ENCODE assay signal across 11 mouse cellular contexts in the genomic region with DNA sequence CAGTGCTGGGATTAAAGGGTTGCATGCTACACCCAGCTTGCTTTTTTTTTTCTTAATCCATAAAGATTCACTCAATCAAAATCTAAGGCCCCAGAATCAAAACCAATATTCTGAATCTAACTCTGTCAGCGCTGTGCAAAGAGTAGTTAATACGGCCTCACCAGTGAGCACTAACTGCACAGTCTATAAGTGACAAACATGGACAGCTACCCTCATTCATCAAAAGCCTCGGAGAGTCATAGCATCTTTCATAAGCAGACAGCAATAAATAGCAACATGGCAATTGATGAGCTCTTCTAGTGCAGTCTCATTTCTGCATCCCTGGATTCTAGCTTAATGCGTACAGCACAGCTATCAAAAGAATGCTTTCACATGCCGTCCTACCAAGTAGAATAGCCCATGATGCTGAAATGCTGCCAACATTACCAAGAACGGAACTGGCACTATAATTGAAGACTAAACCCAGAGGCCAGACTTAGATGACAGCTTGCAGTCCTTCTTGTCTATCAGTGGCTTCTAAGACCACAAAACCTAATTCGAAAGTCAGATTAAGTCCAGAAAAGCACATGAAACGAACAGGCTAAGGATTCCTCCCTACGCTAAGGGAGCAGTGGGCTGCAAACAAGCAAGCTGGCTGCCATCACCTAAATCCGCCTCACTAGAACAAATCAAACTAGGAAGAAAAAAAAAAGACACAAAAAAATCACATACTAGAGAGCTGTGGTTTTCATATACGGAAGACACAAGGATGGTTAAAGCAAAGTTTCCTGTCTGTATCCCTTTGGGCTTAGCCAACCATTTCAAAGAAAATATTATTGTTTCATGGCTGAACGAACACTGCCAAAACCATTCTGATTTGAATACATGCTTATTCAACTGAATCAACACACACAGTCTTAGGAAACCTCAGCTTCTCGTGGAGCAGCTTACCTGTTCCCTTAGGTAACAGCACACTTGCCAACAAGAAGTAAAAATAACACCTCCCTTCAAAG. TPM values are rescaled to one million over a fixed set of nuclear protein-coding genes. Genes with fewer than 3 reads are reported as not detected.
A peak's percentile ranks its signal among the peaks of the same experiment; 100 is the strongest.
DNase-seq lines count a peak whose midpoint lies in the region; ATAC-seq and TF ChIP-seq lines count a peak whose summit lies in the region.
"Had no signal": no experiment of that assay in that cellular context is flagged by ENCODE, and none has a peak within 500 bp of the region (broad histone marks: within the 10 kb centered on the region; RNA-seq: fewer than 3 reads in every experiment).

No protein-coding gene starts in this region.

- DNase-seq in heart, adult 9 months (ENCODE audit: low spot score in 2 of 2): peak; percentile 6 to 22
- no peak for DNase-seq in heart, adult 2 months
- DNase-seq in neural tube, embryonic 10.5 days (ENCODE audit: extremely low spot score, low spot score): no peak
- no peak for DNase-seq in right cerebral cortex, postnatal 36 days (ENCODE audit: low spot score in 2 of 2)
- DNase-seq in spleen, adult 12 weeks (ENCODE audit: low spot score): no peak
- DNase-seq: lung, embryonic 14.5 days had no signal

- no peak overlapping the region for H3K4me3 ChIP-seq in heart, adult 2 months
- no peak overlapping the region for H3K4me3 ChIP-seq in neural tube, embryonic 13.5 days
- 0 out of 2 replicates have a peak overlapping the region, but pooled peaks have one; percentile 17 for H3K4me3 ChIP-seq in cortical plate, adult 2 months (ENCODE audit: insufficient read depth, low read length)
- H3K4me3 ChIP-seq in neural tube, embryonic 15.5 days (replicated peaks): no peak overlapping the region

- H3K9ac ChIP-seq in heart, adult 2 months (ENCODE audit: low read depth, low read length): no peak overlapping the region
- H3K9ac ChIP-seq in neural tube, embryonic 13.5 days: 0 out of 2 replicates have a peak overlapping the region, but pooled peaks have one; percentile 1
- no peak overlapping the region for H3K9ac ChIP-seq in neural tube, embryonic 15.5 days (replicated peaks)
- H3K9ac ChIP-seq: lung, embryonic 14.5 days had no signal

- no peaks in the 10 kb centered on the region for H3K9me3 ChIP-seq in neural tube, embryonic 13.5 days
- H3K9me3 ChIP-seq in neural tube, embryonic 15.5 days (replicated peaks): no peaks in the 10 kb centered on the region

- no peaks in the 10 kb centered on the region; the same call in 1 of the 2 replicates for H3K36me3 ChIP-seq in heart, adult 2 months (ENCODE audit: control insufficient read depth, insufficient read depth, low read length)
- no peaks in the 10 kb centered on the region for H3K36me3 ChIP-seq in neural tube, embryonic 13.5 days
- no peaks in the 10 kb centered on the region for H3K36me3 ChIP-seq in neural tube, embryonic 15.5 days

- 64% methylated on average over 13 of the region's 13 CpGs for WGBS in heart, adult 2 months
- whole genome bisulfite sequencing in neural tube, embryonic 13.5 days: 47% methylated on average over 13 of the region's 13 CpGs
- WGBS in neural tube, embryonic 15.5 days: 40% methylated on average over 13 of the region's 13 CpGs

- H3K4me1 ChIP-seq in heart, adult 2 months (ENCODE audit: control insufficient read depth, insufficient read depth, low read length): no peaks in the 10 kb centered on the region
- H3K4me1 ChIP-seq in neural tube, embryonic 13.5 days (replicated peaks): peaks cover 45% of the 10 kb centered on the region
- peaks cover 5% of the 10 kb centered on the region; the same call in 1 of the 2 replicates for H3K4me1 ChIP-seq in cortical plate, adult 2 months (ENCODE audit: control insufficient read depth, insufficient read depth, low read length)
- H3K4me1 ChIP-seq in neural tube, embryonic 15.5 days: peaks cover 21% of the 10 kb centered on the region

- H3K27me3 ChIP-seq in heart, adult 2 months (ENCODE audit: control insufficient read depth, insufficient read depth, low read length): no peaks in the 10 kb centered on the region
- no peaks in the 10 kb centered on the region for H3K27me3 ChIP-seq in neural tube, embryonic 13.5 days
- H3K27me3 ChIP-seq in neural tube, embryonic 15.5 days (replicated peaks): no peaks in the 10 kb centered on the region

- ATAC-seq in neural tube, embryonic 13.5 days (ENCODE audit: low read depth): no peak
- ATAC-seq in neural tube, embryonic 15.5 days (ENCODE audit: low FRiP score): peak; percentile 28; the same call in 1 of the 2 replicates

- TF ChIP-seq POLR2A in heart, adult 2 months (IDR thresholded peaks at IDR 0.05; ENCODE audit: insufficient read depth, low read depth, low read length): no peak
- no peak for TF ChIP-seq POLR2A in cortical plate, adult 2 months (IDR thresholded peaks at IDR 0.05; ENCODE audit: extremely low read depth, insufficient read depth, low read length)

- peak overlapping the region; percentile 21; the same call in 1 of the 2 replicates for H3K4me2 ChIP-seq in neural tube, embryonic 13.5 days
- peak overlapping the region; percentile 30 for H3K4me2 ChIP-seq in neural tube, embryonic 15.5 days
- H3K4me2 ChIP-seq: lung, embryonic 14.5 days had no signal

- TF ChIP-seq EP300 in heart, adult 2 months (IDR thresholded peaks at IDR 0.05; ENCODE audit: insufficient read depth, low read depth, low read length): no peak

- no peak for TF ChIP-seq CTCF in heart, adult 2 months (IDR thresholded peaks at IDR 0.05)
- no peak for TF ChIP-seq CTCF in cortical plate, adult 2 months (IDR thresholded peaks at IDR 0.05; ENCODE audit: extremely low read depth, insufficient read depth, low read length)

- no peak overlapping the region for H3K27ac ChIP-seq in heart, adult 2 months
- H3K27ac ChIP-seq in neural tube, embryonic 13.5 days (replicated peaks): peak overlapping the region; percentile 49
- H3K27ac ChIP-seq in cortical plate, adult 2 months (ENCODE audit: insufficient read depth, low read length): no peak overlapping the region
- peak overlapping the region; percentile 10; the same call in 1 of the 2 replicates for H3K27ac ChIP-seq in neural tube, embryonic 15.5 days (replicated peaks)

- H3K79me2 ChIP-seq in heart, adult 2 months (replicated peaks; ENCODE audit: control insufficient read depth, insufficient read depth, low read length): no peaks in the 10 kb centered on the region

- intact Hi-C loops in heart, adult 2 months (cut with DNase I): no loop called here

RNA-seq across cellular contexts. Expression of a gene that starts 26.0 kb away (rescaled TPM):
- total RNA-seq in heart, adult 2 months (2021): not detected
- not detected in 2 replicates for polyA plus RNA-seq in heart, adult 2 months (2012; rRNA removed)
- 0.07 TPM in 1 of 2 replicates, not detected in the other for polyA plus RNA-seq in neural tube, embryonic 13.5 days (2015; fragmentation: Nextera tagmentation; extraction: Ambion mirVana)
- polyA plus RNA-seq in cortical plate, adult 2 months (2012; rRNA removed): not detected in 2 replicates
- polyA plus RNA-seq in neural tube, embryonic 15.5 days (2015; fragmentation: Nextera tagmentation; extraction: Ambion mirVana): 13.1 TPM in 1 of 2 replicates, not detected in the other
- total RNA-seq: layer of hippocampus, postnatal 14 days had no signal
- polyA plus RNA-seq: frontal cortex, adult 2 months; lung, embryonic 14.5 days had no signal

RNA-seq across cellular contexts. Expression of a gene that starts 50.8 kb away (rescaled TPM):
- under 1 TPM in 1 of 2 experiments, not detected in 1; 0.05 TPM for total RNA-seq in heart, adult 2 months (2021)
- polyA plus RNA-seq in heart, adult 2 months (2012; rRNA removed): 0.02 and 0.03 TPM in 2 replicates
- 0.04 TPM in 2 replicates for polyA plus RNA-seq in neural tube, embryonic 13.5 days (2015; fragmentation: Nextera tagmentation; extraction: Ambion mirVana)
- 0.04 and 0.06 TPM in 2 replicates for polyA plus RNA-seq in cortical plate, adult 2 months (2012; rRNA removed)
- polyA plus RNA-seq in neural tube, embryonic 15.5 days (2015; fragmentation: Nextera tagmentation; extraction: Ambion mirVana): 0.04 and 11.6 TPM in 2 replicates
- polyA plus RNA-seq: lung, embryonic 14.5 days had no signal

RNA-seq across cellular contexts. Expression of a gene that starts 50.8 kb away (rescaled TPM):
- total RNA-seq in heart, adult 2 months (2021): 10 to 100 TPM; 90.4 to 99.4 TPM
- 12.9 and 33.0 TPM in 2 replicates for polyA plus RNA-seq in heart, adult 2 months (2012; rRNA removed)
- polyA plus RNA-seq in neural tube, embryonic 13.5 days (2015; fragmentation: Nextera tagmentation; extraction: Ambion mirVana): 60.5 and 66.7 TPM in 2 replicates
- 38.4 and 42.2 TPM in 2 replicates for polyA plus RNA-seq in cortical plate, adult 2 months (2012; rRNA removed)
- 50.1 and 53.8 TPM in 2 replicates for polyA plus RNA-seq in neural tube, embryonic 15.5 days (2015; fragmentation: Nextera tagmentation; extraction: Ambion mirVana)

Comparison
In these comparisons a context has a peak if more than half of its experiments do, and no peak if none do; other contexts are left out.
1. DNase-seq: peak in heart, adult 9 months (2 of 2); none in heart, adult 2 months (0 of 2), neural tube, embryonic 10.5 days (single experiment), right cerebral cortex, postnatal 36 days (0 of 2) and spleen, adult 12 weeks (single experiment).
2. H3K27ac ChIP-seq: peak in neural tube, embryonic 13.5 days (single experiment) and neural tube, embryonic 15.5 days (single experiment); none in heart, adult 2 months (single experiment) and cortical plate, adult 2 months (single experiment).